Mouse (Mus musculus) lung, embryonic 14.5 days (tissue): ENCODE data around the gene Nbl1. TPM values are rescaled to one million over a fixed set of nuclear protein-coding genes. Genes with fewer than 3 reads are reported as not detected.

Experiments
- ATAC-seq: fragments of 200-750 bp; cut with Nextera tagmentation; 2 replicates; pipeline ENCODE4 v1.8.0; 2017; ENCODE audit warnings: mild to moderate bottlenecking, moderate TSS enrichment, moderate library complexity; ENCODE audit not compliant: insufficient read depth
- DNase-seq: peaks from one replicate; pipeline ENCODE4 v3.0.0-alpha.2; 2015
- H3K27ac ChIP-seq: fragments of 300-500 bp; sonication (generic); 2 replicates; pipeline ENCODE4 v1.5.1; 2014; ENCODE audit warnings: low read depth, mild to moderate bottlenecking, moderate library complexity
- H3K27me3 ChIP-seq: fragments of 300-500 bp; sonication (generic); 2 replicates; pipeline ENCODE4 v1.6.1; 2014; ENCODE audit warnings: low read length, control low read depth; ENCODE audit not compliant: insufficient read depth
- H3K36me3 ChIP-seq: fragments of 300-500 bp; sonication (generic); 2 replicates; pipeline ENCODE4 v1.6.1; 2014; ENCODE audit warnings: control low read depth; ENCODE audit not compliant: insufficient read depth
- H3K4me1 ChIP-seq: fragments of 300-500 bp; sonication (generic); 2 replicates; pipeline ENCODE4 v1.6.1; 2014; ENCODE audit warnings: antibody characterized with exemption, control low read depth; ENCODE audit not compliant: insufficient read depth
- H3K4me2 ChIP-seq: fragments of 300-500 bp; sonication (generic); 2 replicates; pipeline ENCODE4 v1.6.1; 2014; ENCODE audit warnings: mild to moderate bottlenecking
- H3K4me3 ChIP-seq: fragments of 300-500 bp; sonication (generic); 2 replicates; pipeline ENCODE4 v1.5.1; 2014; ENCODE audit warnings: low read depth, low read length
- H3K9ac ChIP-seq: fragments of 300-500 bp; sonication (generic); 2 replicates; pipeline ENCODE4 v1.6.1; 2014
- H3K9me3 ChIP-seq: fragments of 300-500 bp; sonication (generic); 2 replicates; pipeline ENCODE4 v1.6.1; 2016; ENCODE audit warnings: low read depth, low read length, control low read depth
- CTCF ChIP-seq: IDR thresholded peaks from 2 replicates; pipeline ENCODE4 v1.5.1; 2016; ENCODE audit warnings: antibody characterized with exemption, low read depth
- WGBS: fragments of 180-500 bp; shearing (Covaris S2); extraction: QIAGEN DNeasy Blood & Tissue Kit; methylation state at CpG from one replicate; pipeline ENCODE4 v1.1.7; 2014; 5-methylcytosine and 5-hydroxymethylcytosine counted together
- polyA plus RNA-seq: library from polyadenylated mRNA; unstranded; fragments of >200 nt; fragmentation: Nextera tagmentation; extraction: Ambion mirVana; gene quantifications from 2 replicates; pipeline ENCODE4 v1.2.1, GENCODE M21; 2014

Gene Nbl1
- polyA plus RNA-seq, 1 experiment from 2014 or later: 48.0 TPM

- H3K27ac ChIP-seq: no peak overlapping the region
- H3K9ac ChIP-seq: no peak overlapping the region
- WGBS: 18% methylated on average over 29 of the region's 29 CpGs
- ATAC-seq: no peak
- no peaks in the 10 kb centered on the region for H3K36me3 ChIP-seq
- H3K27me3 ChIP-seq: peaks cover 44% of the 10 kb centered on the region
- 0 out of 2 replicates have a peak, but pooled peaks have one; percentile 4 for TF ChIP-seq CTCF
- no peaks in the 10 kb centered on the region for H3K4me1 ChIP-seq
- H3K4me2 ChIP-seq: peak overlapping the region; percentile 94
- H3K4me3 ChIP-seq: peak overlapping the region; percentile 51; the same call in 1 of the 2 replicates
- DNase-seq: no peak
- no peaks in the 10 kb centered on the region for H3K9me3 ChIP-seq
Observed at GRCm38 (mm10) chr4:139074060-139074459, 18.7 kb downstream of the Nbl1 start.

- no peak for TF ChIP-seq CTCF
- no peaks in the 10 kb centered on the region for H3K36me3 ChIP-seq
- no peak overlapping the region for H3K4me2 ChIP-seq
- no peaks in the 10 kb centered on the region for H3K9me3 ChIP-seq
- no peak overlapping the region for H3K9ac ChIP-seq
- DNase-seq: no peak
- no peak for ATAC-seq
- no peak overlapping the region for H3K4me3 ChIP-seq
- WGBS: 26% methylated on average over 4 of the region's 4 CpGs
- H3K27me3 ChIP-seq: peaks cover 8% of the 10 kb centered on the region
- no peak overlapping the region for H3K27ac ChIP-seq
- H3K4me1 ChIP-seq: no peaks in the 10 kb centered on the region
Observed at GRCm38 (mm10) chr4:139068287-139068686, 24.5 kb downstream of the Nbl1 start.

DNA sequence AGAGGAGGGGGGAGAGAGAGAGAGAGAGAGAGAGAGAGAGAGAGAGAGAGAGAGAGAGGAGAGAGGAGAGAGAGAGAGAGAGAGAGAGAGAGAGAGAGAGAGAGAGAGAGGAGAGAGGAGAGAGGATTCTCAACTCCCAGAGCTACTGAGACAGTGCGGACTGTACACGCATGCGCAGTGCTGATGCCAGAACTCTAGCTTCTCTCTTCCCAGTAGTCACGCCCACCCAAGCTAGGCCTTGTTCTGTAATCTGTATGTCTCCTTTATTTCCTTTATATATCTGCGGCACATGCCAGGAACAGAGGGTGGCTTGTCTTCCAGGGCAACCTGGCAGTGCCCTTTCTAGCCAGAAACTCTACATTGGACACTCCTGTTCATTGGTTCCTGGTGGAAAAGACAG, 28.0 kb downstream of the Nbl1 start:
- Histone ChIP-seq H3K4me2 (no peak overlapping the region), H3K27ac (no peak overlapping the region), H3K9me3 (no peaks in the 10 kb centered on the region), H3K27me3 (no peaks in the 10 kb centered on the region), H3K4me1 (no peaks in the 10 kb centered on the region), H3K36me3 (no peaks in the 10 kb centered on the region), H3K4me3 (no peak overlapping the region), H3K9ac (no peak overlapping the region)
- DNase-seq (no peak), ATAC-seq (no peak)
- 83% methylated on average over 5 of the region's 5 CpGs for WGBS
- no peak for TF ChIP-seq CTCF

GRCm38 (mm10) chr4:139059569-139059968, 33.2 kb downstream of the Nbl1 start:
- Histone ChIP-seq H3K4me2 (no peak overlapping the region), H3K27ac (no peak overlapping the region), H3K27me3 (no peaks in the 10 kb centered on the region), H3K9ac (no peak overlapping the region), H3K4me1 (no peaks in the 10 kb centered on the region), H3K9me3 (no peaks in the 10 kb centered on the region), H3K36me3 (no peaks in the 10 kb centered on the region), H3K4me3 (no peak overlapping the region)
- TF ChIP-seq CTCF: no peak
- ATAC-seq (no peak), DNase-seq (peak; percentile 91)
- WGBS: 8% methylated on average over 7 of the region's 7 CpGs

GRCm38 (mm10) chr4:139058029-139058428, 34.8 kb downstream of the Nbl1 start:
- Histone ChIP-seq H3K4me1 (no peaks in the 10 kb centered on the region), H3K36me3 (no peaks in the 10 kb centered on the region), H3K4me2 (no peak overlapping the region), H3K27ac (no peak overlapping the region), H3K4me3 (no peak overlapping the region), H3K27me3 (no peaks in the 10 kb centered on the region), H3K9ac (no peak overlapping the region), H3K9me3 (no peaks in the 10 kb centered on the region)
- no peak for DNase-seq
- no peak for ATAC-seq
- WGBS: 84% methylated on average over 5 of the region's 5 CpGs
- no peak for TF ChIP-seq CTCF

DNA sequence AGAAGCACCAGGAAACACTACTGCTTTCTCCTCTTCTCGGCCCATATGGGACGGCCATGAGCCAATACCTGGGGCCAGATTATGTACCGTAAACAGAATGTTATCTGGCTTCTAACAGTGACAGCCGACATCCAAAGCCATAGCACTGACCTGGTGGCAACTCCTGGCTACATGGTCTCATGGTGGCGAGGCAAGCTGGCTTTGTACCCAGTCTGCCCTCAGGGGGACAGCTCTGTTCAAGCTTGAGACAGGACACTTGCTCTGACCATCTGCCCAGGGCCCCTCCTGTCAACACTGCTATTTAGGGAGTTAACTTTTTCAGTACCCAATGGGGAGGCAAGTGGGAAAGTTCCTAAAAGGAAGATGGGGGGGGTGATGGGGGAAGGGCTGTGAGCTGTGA, 35.5 kb downstream of the Nbl1 start:
- Histone ChIP-seq H3K36me3 (no peaks in the 10 kb centered on the region), H3K9ac (no peak overlapping the region), H3K4me3 (no peak overlapping the region), H3K4me1 (no peaks in the 10 kb centered on the region), H3K27ac (no peak overlapping the region), H3K4me2 (no peak overlapping the region), H3K27me3 (no peaks in the 10 kb centered on the region), H3K9me3 (no peaks in the 10 kb centered on the region)
- WGBS: 64% methylated on average over 5 of the region's 5 CpGs
- DNase-seq: no peak
- no peak for TF ChIP-seq CTCF
- no peak for ATAC-seq

- 64% methylated on average over 3 of the region's 3 CpGs for WGBS
- Histone ChIP-seq H3K27ac (no peak overlapping the region), H3K36me3 (no peaks in the 10 kb centered on the region), H3K4me1 (no peaks in the 10 kb centered on the region), H3K4me3 (no peak overlapping the region), H3K9ac (no peak overlapping the region), H3K9me3 (no peaks in the 10 kb centered on the region), H3K27me3 (no peaks in the 10 kb centered on the region), H3K4me2 (no peak overlapping the region)
- no peak for TF ChIP-seq CTCF
- ATAC-seq: no peak
- DNase-seq: no peak
Observed at GRCm38 (mm10) chr4:139055744-139056143, 37.0 kb downstream of the Nbl1 start.

- Histone ChIP-seq H3K27me3 (no peaks in the 10 kb centered on the region), H3K36me3 (no peaks in the 10 kb centered on the region), H3K4me3 (no peak overlapping the region), H3K4me2 (no peak overlapping the region), H3K9ac (no peak overlapping the region), H3K9me3 (no peaks in the 10 kb centered on the region), H3K4me1 (no peaks in the 10 kb centered on the region), H3K27ac (no peak overlapping the region)
- TF ChIP-seq CTCF: no peak
- ATAC-seq: no peak
- no peak for DNase-seq
- WGBS: 77% methylated on average over 4 of the region's 4 CpGs
Observed at GRCm38 (mm10) chr4:139055336-139055735, 37.5 kb downstream of the Nbl1 start.
